Mouse (Mus musculus): Measurements from ENCODE around the gene Gm10644.
"Not testable (repeated sequence)": the region's sequence is repeated elsewhere in the genome, so short reads cannot be mapped to it uniquely, and the experiment has no call there.

The Gm10644 gene

DNA sequence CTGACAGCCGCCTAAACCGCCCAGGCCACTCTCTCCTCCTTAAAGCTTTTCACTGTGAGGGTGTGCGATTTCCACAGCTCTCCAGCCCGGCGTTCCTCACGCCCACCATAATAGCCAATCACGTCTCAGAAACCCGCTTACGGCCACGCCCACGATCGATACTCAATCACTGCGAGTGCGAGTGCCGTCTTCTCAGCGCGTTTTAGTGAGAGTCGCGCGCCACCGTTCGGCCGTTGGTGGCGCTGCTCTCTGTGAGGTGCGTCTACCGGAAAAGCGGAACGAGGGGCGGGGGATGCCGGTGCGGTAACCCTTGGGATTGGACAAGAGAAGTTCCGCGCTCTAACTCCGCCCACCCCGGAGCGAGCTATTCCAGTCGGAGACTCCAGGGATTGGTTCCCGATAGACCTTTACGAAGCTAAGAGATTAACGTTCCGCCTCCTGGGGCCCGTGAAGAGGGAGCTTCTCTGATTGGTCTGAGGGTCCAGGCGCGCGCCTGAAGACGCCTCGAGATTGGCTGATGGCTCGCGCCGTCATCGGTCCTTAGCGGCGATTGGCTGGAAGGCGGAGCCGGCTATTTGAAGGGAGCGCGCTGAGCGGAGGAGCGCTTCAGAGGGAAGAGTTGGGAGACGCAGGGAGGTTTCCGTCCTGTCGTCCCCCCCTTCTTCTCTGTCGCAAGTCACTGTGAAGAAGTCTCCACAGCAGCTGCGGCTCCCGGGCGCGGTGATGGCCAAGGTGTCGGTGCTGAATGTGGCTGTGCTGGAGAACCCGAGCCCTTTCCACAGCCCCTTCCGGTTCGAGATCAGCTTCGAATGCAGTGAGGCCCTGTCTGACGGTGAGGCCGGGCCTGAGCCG lies at the start of gene Gm10644, which contains the start of gene Asf1b:
Gene Gm10644 (minus strand): TSS at position 100 of the 852 bp plus-strand sequence.
Gene Asf1b (plus strand): TSS at position 402 of the 852 bp plus-strand sequence.
- DNase-seq (ENCODE audit: low spot score): peak; percentile 77

GRCm38 (mm10) chr8:84004533-84005201 lies 49.7 kb upstream of the Gm10644 start:
- DNase-seq (ENCODE audit: low spot score): peak; percentile 80

DNA sequence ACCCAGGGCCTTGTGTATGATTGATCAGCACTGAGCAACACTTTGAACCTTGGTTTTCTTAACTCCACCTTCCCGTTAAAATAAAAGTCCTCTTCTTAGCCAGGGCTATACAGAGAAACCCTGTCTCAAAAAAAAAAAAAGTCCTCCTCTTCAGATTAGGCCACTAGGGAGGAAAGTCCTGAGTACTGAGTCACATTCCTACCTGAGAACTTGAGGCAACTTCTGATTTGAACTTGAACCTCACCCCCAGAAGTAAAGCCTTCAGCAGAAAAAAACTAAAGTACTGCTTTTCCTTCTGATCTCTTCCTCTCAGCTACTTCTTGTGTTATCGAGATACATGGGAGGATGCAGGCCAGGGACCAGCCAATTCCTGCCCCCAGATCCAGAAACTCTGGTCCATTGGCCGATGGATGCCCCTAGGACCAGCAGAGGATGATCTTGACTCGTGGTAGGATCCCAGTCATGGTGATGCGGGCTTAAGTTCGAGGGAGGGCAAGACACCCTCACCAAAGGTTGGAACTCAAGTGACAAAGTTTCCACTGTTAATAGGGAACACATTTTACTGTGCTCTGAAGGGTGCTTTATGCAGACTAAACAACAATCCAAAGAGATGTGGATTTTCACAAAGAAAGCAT lies 48.7 kb upstream of the Gm10644 start:
- DNase-seq (ENCODE audit: low spot score): no peak

- DNase-seq (ENCODE audit: low spot score): no peak
Measured at GRCm38 (mm10) chr8:84002957-84003611, 48.1 kb upstream of the Gm10644 start.

DNA sequence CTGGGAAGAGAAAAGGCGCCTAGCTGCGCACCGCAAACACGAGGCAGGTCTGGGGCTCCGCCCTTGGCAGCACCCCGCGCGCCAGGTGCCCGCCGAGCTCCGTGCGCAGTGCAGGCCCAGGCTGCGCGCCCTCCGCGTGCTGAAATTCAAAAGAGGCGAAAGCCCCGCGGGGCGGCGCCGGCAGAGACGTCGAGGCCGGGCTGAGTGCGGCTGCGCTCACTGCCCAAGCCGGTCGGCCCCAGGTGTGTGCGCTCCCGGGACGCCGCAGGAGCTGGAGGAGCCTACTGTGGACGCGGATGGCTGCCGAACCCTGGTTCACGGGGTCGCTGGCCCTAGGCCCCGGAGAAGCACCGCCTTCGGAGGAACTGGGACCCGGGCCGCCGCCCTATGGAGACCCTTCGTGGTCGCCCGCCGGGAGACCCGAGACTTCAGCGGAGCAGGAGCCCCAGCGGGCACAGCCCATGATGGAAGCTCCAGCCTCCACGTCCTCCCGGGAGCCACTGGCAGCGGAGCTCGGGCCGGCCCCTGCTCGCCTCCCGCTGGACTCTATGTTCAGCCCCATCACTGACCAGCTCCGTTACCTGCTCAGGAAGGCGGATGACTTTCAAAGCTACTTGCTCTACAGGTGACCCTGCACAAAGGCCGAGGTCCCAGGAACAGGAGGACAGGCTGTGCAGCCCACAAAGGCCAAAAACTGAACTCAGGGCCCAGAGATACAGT lies 46.4 kb upstream of the Gm10644 start, which contains the start of gene 1700067K01Rik:
Gene 1700067K01Rik (plus strand): TSS at position 222 of the 720 bp plus-strand sequence.
- DNase-seq (ENCODE audit: low spot score): no peak

GRCm38 (mm10) chr8:83999825-84000224 lies 44.8 kb upstream of the Gm10644 start:
- DNase-seq (ENCODE audit: low spot score): no peak

DNA sequence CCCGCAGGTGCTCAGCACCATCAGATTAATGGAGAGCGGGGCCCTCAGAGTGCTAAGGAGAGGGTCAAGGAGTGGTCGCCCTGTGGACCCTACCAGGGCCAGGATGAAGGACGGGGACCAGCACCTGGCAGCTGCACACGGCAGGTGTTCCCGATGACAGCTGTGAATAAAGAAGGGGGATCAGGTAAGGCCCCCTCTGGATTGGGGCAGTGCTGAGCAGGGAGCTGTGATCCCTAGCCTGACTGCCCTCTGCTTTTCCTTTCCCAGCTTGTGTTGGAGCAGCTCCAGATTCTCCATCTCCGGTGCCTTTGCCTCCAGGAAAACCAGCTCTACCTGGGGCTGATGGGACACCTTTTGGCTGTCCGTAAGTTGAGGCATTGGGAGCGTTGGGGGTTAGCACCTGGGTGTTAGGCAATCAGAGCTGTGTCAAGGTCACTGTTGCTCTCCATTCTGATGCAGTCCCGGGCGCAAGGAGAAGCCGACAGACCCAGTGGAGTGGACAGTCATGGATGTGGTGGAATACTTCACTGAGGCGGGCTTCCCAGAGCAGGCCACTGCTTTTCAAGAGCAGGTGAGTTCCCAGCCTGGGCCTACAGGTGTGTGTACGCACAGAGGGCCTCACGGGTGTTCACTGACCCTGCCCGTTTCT lies 44.2 kb upstream of the Gm10644 start:
- DNase-seq (ENCODE audit: low spot score): no peak

DNA sequence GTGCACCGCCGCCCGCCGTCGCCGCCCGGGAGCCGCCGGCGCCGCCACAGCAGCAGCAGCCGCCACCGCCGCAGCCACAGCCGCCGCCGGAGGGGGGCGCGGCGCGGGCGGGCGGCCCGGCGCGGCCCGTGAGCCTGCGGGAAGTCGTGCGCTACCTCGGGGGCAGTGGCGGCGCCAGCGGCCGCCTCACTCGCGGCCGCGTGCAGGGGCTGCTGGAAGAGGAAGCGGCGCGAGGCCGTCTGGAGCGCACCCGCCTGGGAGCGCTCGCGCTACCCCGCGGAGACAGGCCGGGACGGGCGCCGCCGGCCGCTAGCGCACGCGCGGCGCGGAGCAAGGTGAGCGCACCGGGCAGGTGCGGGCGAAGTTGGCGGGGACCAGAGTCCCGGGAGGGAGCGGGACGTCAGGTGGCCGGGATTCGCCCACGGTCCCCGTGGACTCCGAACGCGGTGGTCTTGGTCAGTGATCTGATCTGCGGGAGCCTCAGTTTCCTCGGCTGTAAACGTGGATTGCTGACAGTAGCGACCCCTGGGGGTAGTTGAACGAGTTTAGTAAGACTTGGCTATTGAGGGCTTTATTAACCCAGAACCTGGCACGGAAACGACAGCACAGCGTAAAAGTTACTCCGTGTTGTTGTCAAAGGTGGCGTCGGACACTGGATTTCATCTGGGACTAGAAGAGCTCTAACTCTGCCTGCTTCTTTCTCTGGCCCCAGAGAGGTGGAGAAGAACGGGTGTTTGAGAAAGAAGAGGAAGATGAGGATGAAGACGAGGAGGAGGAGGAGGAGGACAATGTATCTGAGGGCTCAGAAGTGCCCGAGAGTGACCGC lies 43.4 kb upstream of the Gm10644 start:
- DNase-seq (ENCODE audit: low spot score): no peak

DNA sequence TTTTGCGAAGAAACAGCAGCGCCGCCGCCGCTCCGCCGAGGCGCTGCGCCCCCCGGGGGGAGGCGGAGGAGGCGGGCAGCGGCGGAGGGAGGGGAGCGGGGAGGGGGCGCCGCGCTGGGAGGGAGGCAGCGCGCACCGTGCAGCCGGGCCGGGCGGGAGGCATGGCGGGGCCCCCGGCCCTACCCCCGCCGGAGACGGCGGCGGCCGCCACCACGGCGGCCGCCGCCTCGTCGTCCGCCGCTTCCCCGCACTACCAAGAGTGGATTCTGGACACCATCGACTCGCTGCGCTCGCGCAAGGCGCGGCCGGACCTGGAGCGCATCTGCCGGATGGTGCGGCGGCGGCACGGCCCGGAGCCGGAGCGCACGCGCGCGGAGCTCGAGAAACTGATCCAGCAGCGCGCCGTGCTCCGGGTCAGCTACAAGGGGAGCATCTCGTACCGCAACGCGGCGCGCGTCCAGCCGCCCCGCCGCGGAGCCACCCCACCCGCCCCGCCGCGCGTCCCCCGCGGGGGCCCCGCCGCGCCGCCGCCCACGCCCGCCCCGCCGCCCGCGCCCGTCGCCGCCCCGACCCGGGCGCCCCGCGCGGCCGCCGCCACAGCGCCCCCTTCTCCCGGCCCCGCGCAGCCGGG lies 42.6 kb upstream of the Gm10644 start, which contains the start of gene Samd1:
Gene Samd1 (plus strand): TSS at position 162 of the 631 bp plus-strand sequence.
- no peak for DNase-seq (ENCODE audit: low spot score)

DNA sequence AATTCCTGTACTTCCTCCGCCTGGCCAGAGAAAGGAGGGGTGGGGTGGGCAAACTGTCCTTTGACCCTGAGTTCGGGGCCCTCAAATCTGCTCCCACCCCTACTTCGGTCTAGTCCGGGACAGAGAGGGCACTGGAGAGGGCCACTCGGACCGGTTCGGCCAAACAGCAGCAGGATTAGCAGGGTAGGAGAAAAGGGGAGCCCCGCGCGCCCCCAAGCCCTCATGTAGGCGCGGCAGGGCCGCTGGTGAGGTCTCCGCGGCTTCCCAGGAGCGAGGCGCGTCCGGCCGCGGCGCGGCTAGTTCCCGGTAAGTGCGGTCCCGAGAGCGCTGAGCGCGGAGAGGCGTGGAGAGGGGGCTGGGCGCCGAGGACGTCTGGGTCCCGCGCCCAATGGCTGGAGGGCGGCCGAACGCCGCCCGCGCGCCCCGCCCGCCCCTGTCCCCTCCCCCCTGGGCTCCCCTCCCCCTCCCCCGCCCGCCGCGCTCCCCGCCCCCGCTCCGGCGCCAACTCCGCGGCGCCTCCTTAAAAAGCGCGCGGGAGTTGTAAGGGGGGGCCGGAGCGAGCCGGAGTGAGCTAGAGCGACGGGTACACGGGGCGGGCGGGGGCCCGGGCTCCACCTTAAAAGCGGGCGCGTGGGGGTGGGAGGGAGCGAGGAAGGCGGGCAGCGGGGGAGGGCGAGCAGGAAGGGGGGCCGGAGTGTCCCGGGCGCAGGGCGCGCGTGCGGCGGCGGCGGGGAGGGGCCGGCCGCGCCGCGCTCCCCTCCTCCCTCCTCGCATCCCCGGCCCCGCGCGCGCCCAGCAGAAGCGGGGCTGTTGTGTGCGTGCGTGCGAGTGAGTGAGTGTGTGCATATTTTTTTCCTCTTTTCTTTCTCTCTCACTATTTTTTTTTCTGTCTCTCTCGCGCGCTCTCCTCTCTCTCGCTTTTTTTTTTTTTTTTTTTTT lies 41.8 kb upstream of the Gm10644 start:
- DNase-seq (ENCODE audit: low spot score): peak; percentile 75

GRCm38 (mm10) chr8:83995973-83996372 lies 41.0 kb upstream of the Gm10644 start:
- DNase-seq (ENCODE audit: low spot score): no peak

DNA sequence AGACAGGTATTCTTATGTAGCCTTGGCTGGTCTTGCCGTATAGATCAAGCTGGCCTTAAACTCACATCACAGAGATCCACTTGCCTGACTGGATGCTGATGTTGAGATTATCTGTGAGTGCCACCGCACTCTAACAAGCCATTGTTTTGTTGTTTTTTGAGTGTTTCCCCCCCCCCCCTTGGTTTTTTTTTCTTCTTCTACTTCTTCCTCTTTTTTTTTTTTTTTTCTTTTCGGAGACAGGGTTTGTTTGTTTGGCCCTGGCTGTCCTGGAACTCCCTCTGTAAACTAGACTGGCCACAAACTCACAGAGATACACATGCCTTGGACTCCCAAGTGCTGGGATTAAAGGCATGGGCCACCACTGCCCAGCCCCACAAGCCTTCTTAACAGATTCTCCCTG lies 39.0 kb upstream of the Gm10644 start:
- DNase-seq (ENCODE audit: low spot score): no peak

- DNase-seq (ENCODE audit: low spot score): no peak
Measured at GRCm38 (mm10) chr8:83992488-83992887, 37.5 kb upstream of the Gm10644 start.

GRCm38 (mm10) chr8:83990170-83990569 lies 35.2 kb upstream of the Gm10644 start:
- DNase-seq (ENCODE audit: low spot score): no peak

DNA sequence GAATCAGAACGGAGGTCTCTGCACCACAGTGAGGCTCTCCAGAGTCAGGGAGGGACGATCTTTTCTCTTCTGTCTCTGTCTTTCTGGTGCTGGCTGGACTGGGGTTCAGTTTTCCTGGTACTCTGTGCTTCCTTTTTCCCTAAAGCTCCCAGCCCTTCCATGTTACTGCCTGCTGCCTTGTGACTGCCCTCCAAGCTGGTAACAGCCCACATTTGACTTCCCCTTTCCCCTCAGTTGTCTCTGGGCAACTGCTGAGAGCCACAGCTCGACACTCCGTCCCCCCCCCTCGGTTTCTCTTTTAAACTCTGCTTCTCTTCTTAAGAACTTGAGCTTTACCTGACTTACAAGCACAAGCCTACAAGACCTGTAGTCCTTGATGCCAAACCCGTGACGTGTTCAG lies 34.2 kb upstream of the Gm10644 start:
- DNase-seq (ENCODE audit: low spot score): no peak

DNA sequence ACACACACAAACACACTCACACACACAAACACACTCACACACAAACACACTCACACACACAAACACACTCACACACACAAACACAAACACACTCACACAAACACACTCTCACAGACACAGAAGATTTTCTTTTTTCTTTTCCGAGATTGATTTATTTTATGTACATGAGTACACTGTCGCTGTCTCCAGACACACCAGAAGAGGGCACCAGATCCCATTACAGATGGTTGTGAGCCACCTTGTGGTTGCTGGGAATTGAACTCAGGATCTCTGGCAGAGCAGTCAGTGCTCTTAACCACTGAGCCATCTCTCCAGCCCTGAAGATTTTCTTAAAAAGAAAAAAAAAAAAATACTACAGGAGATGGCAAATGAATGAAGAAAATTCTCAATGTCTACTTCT lies 28.2 kb upstream of the Gm10644 start:
- not testable (repeated sequence) for DNase-seq (ENCODE audit: low spot score)

DNA sequence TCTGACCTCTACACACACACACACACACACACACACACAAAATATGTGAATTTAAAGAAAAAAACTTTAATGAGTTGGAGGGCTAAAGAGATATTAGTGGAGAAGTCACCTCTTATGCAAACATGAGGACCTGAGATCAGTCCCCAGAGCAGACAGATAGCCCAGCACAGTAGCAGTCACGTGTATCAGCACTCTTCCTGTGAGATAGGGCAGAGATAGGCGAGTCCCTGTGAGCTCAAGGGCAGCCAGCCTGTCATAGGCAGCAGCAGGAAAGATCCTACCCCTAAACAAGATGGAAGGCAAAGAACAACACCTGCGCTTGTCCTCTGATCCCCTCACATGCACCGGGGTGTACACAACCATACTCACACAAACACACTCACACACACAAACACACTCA lies 27.4 kb upstream of the Gm10644 start:
- DNase-seq (ENCODE audit: low spot score): no peak

- no peak for DNase-seq (ENCODE audit: low spot score)
Measured at GRCm38 (mm10) chr8:83981533-83981932, 26.5 kb upstream of the Gm10644 start.
